Mouse (Mus musculus) Patski (cell line): ENCODE results near the gene Ric8b. TPM values are rescaled to one million over a fixed set of nuclear protein-coding genes. Genes with fewer than 3 reads are reported as not detected.
A peak's percentile ranks its signal among the peaks of the same experiment; 100 is the strongest.

Source experiments
- ATAC-seq: fragments of 100-300 bp; one replicate; pipeline ENCODE4 v1.8.0; 2021
- CTCF ChIA-PET: fragments of 350-600 bp; sonication (Branson Sonifier 250); formaldehyde crosslinking; loops from one replicate; lab custom pipeline; 2022; ENCODE audit warnings: inconsistent platforms; lab: Charles Lee
- POLR2A ChIA-PET: fragments of 350-600 bp; sonication (Branson Sonifier 250); formaldehyde crosslinking; loops from one replicate; lab custom pipeline; 2022; ENCODE audit warnings: antibody characterized with exemption, inconsistent platforms; lab: Charles Lee
- DNase-seq: peaks from one replicate; pipeline ENCODE4 v3.0.0-alpha.2; 2011; ENCODE audit warnings: low read depth, low spot score
- H3K27me3 ChIP-seq: fragments of 371-371 bp; one replicate; pipeline ENCODE4 v1.5.1; 2021
- CTCF ChIP-seq: fragments of 100-300 bp; IDR thresholded peaks from one replicate; pipeline ENCODE4 v1.5.1; 2021
- in situ Hi-C: fragments of 300-500 bp; cut with MboI; formaldehyde crosslinking; loops from 3 replicates; pipeline ENCODE4 v1.11.1; 2018; ENCODE audit warnings: low pct_unique_long_range_greater_than_20kb, mixed read lengths
- polyA plus RNA-seq: library from polyadenylated mRNA; unstranded; gene quantifications from one replicate; pipeline ENCODE4 v1.2.3, GENCODE M21; 2021

The Ric8b gene
- polyA plus RNA-seq, 1 experiment from 2014 or later, result 29.8 TPM

DNA sequence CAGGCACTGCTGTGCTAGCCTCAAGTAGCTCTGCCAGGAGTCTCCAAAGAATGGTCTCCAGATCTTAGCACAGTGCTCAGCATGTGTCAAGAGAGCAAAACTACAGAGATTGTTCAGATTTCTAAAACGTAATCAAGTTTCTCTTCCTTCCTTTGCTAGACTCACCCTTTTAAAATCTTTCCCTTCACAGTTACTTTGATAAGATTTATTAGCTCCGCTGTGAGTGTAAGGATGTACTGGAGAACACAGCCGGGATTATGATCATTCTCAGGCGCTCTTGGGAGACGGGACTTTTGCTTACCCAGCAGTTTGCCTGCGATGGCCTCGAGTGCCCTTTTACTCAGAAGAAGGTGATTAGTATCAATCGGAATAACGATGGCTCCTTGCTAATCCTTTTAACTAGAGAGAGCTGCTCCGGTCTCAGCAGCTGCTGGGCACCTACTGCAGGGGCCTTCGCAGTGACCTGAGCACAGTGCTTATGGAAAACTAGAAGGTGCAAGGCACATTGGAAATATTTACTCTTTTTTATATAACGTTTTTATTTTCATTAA lies 43.0 kb downstream of the Ric8b start:
- no peaks in the 10 kb centered on the region for H3K27me3 ChIP-seq
- ChIA-PET CTCF (interaction anchor here (1.6 to 2.4 kb wide), 2 partner anchors 12 to 86 kb away, joined by 3 to 6 read pairs; no protein-coding TSS in a partner anchor), POLR2A (no interaction called here)
- no peak for DNase-seq
- in situ Hi-C loops, result no loop called here
- ATAC-seq, result no peak
- TF ChIP-seq CTCF, result no peak

DNA sequence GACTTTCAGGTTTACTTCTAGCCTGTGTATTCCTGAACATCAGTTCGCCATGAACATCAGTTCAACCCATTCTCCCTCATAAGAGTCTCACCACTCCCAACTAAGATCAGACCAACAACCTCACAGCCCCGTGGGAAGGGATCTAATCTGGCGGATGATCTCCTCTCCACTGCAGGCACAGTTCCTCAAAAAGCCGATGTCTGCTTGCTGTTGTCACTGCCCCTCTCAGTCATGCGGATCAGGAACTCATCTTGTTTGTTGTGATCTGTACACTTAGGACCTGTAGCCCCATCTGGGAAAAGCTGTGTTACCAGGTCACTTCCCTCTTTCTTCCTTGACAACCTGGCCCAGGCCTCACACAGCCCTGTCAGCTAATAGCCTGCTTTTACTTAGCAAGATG lies 45.7 kb downstream of the Ric8b start:
- no peak for DNase-seq
- ATAC-seq, result no peak
- in situ Hi-C loops, result no loop called here
- CTCF ChIA-PET, result interaction anchor here (1.3 kb wide), 1 partner anchor 17 kb away, joined by 3 read pairs; no protein-coding TSS in a partner anchor
- POLR2A ChIA-PET, result no interaction called here
- no peak for TF ChIP-seq CTCF
- no peaks in the 10 kb centered on the region for H3K27me3 ChIP-seq

DNA sequence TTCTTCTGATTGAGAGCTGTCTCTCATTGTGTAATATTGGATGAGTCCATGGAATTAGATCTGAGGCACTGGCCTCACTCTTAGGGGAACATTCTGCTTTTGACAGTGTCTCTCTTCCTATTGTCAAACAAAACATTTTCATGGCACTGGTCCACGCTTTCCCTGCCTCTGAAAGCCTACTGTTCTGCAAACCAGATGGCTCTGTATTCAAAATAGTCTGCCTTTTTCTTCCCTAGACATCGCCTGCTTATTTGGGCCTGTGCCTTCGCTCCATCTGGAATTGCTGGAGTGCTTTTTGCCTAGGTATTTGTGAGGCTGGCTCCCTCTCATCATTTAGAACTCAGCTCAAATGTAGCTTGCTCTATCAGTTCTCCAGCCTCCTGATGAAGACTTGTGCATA lies 46.3 kb downstream of the Ric8b start:
- ATAC-seq (no peak), DNase-seq (no peak)
- no peaks in the 10 kb centered on the region for H3K27me3 ChIP-seq
- POLR2A ChIA-PET, result no interaction called here
- in situ Hi-C loops, result no loop called here
- CTCF ChIA-PET, result interaction anchor here (1.3 kb wide), 1 partner anchor 18 kb away, joined by 3 read pairs; no protein-coding TSS in a partner anchor
- no peak for TF ChIP-seq CTCF

DNA sequence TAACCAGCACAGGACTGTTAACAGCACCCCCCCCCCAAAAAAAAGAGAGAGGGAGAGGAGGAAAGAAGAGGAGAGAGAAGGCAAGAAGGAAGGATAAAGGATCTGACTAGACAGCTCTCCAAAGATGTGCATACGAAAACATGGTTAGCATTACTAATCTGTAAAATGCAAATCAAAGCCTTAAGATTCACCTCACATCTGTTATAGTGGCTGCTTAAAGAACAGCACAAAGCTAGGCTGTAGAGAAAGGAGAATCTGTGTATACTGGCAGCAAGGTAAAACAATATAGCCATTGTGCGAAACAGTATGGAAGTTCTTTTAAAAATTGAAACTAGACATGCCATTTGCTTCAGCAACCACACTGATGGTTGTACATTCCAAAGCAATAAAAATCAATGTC lies 49.1 kb downstream of the Ric8b start:
- ATAC-seq, result no peak
- no peak for TF ChIP-seq CTCF
- CTCF ChIA-PET, result interaction anchor here (0.9 kb wide), 1 partner anchor 24 kb away, joined by 3 read pairs; no protein-coding TSS in a partner anchor
- POLR2A ChIA-PET, result interaction anchor here (0.9 kb wide), 1 partner anchor 11 kb away, joined by 3 read pairs; no protein-coding TSS in a partner anchor
- no peak for DNase-seq
- H3K27me3 ChIP-seq, result no peaks in the 10 kb centered on the region
- in situ Hi-C loops, result no loop called here

DNA sequence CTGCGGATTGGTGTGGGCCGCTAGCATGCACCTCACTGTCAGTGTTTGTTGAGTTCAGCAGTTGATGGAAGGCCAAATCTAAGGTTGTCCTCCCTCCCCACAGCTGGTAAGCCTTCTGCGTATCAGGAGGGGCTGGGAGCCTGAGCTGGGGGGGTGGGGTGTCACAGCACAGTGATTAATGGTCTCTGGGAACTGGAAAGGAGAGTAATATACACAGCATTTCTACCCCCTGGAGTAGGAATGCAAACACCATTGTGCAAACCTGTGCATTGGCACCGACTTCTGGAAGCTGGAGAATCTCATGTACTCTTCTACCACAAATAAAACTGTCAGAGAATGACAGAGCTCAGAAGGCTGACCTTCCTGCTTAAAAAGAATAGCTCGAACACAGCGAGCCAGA lies 50.2 kb downstream of the Ric8b start:
- CTCF ChIA-PET, result interaction anchor here (0.7 to 1.1 kb wide), 6 partner anchors 9 to 82 kb away, joined by 3 read pairs; no protein-coding TSS in a partner anchor
- POLR2A ChIA-PET, result interaction anchor here (1.5 kb wide), 1 partner anchor 12 kb away, joined by 3 read pairs; no protein-coding TSS in a partner anchor
- no peak for ATAC-seq
- TF ChIP-seq CTCF, result no peak
- no peaks in the 10 kb centered on the region for H3K27me3 ChIP-seq
- in situ Hi-C loops, result no loop called here
- DNase-seq, result peak; percentile 13

DNA sequence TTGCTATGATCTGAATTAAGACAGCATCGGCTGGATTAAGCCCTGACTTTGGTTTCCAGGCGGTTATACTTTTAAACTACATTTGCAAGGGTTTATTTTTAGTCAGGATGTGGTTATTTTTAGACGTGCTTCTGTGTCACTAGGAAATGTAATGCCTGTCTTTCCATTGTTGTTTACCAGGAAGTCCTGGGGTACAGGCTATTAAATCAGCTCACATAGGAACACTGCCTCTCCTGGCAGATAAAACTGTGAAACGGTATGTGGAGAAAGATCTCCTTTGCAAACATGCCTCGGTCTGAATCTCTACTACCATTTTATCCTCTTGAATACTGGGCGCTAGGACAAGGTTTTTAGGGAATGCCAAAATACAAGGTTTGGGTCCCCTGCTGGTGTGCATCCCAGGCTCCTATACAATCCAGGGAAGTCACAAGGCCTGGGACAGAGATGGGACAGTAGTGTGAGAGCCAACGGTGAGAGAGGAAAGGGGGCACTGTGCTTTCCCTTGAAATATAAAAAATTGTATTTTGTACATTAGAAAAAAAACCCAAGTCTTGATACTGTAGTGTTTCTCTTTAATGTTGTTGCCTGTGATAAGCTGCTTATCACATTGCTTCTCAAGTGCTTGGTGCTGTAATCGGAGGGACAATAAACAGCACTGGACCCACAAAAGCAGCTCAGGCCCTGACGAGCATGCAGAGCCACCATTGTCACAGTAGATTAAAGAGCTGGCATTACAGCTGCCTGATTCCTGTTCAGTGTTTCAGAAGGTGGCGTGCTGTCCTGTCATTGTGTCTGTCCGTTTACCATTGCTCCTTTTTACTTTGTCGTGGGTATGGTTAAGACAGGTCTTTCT lies 51.7 kb downstream of the Ric8b start:
- POLR2A ChIA-PET, result interaction anchor here (1.5 kb wide), 1 partner anchor 14 kb away, joined by 3 read pairs; no protein-coding TSS in a partner anchor
- TF ChIP-seq CTCF, result no peak
- H3K27me3 ChIP-seq, result no peaks in the 10 kb centered on the region
- no peak for DNase-seq
- in situ Hi-C loops, result no loop called here
- CTCF ChIA-PET, result interaction anchor here (1.8 kb wide), 1 partner anchor 133 kb away, joined by 5 read pairs; no protein-coding TSS in a partner anchor
- ATAC-seq, result no peak

DNA sequence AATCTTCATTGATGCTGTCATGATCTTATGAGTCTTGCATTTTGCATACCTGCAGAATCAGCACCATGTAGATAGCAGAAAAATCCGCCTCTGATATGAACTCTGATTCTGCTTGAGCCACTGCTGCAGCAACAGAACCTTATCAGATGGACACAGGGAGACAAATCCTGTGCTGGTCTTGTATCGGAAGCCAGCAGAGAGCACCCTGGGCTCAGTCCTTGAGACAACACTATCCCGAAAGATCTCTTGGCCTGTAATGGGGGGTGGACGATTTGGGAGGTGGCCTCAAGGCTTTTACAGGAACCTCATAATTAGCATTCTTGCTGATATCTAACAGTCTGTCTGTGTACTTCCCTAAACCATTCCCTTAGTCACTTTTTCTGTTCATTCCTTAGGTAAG lies 57.8 kb downstream of the Ric8b start:
- ChIA-PET POLR2A (no interaction called here), CTCF (no interaction called here)
- no peaks in the 10 kb centered on the region for H3K27me3 ChIP-seq
- TF ChIP-seq CTCF, result no peak
- in situ Hi-C loops, result loop anchor here (10.0 kb wide), 1 partner anchor 140 kb away; no protein-coding TSS in a partner anchor
- no peak for ATAC-seq
- no peak for DNase-seq

DNA sequence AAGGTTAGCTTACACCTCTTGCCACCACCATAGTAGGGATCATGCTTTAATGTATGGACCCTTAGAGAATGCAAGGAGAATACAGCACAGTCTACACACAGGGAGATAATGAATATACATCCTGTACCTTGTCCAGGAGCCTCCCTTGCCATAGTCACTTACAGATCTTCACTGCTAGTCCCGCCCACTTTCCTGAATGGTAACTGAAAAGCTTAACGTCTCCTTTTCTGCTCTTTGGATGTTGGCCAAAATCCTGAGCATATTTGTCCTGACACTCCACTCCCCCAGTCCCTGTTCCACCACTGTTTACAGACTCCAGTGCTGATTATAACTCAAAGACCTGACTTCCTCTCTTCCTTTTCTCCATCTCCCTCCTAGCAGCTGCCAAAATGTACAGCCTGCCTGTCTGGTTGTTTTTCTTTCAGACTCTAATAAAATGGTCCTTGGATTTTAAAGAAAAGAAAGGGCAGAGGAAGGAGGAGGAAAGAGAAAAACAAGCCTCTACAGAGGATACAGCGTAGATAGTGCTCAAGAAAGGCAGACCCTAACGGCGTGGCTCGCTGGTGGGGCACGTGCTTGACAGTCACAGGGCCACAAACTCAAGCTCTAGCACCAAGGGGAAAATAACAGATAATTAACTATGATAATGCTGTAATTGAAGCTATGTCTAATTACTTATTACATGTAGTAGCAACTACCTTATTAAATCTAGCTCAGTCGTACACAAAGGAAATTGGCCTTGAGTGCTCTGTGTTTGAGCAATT lies 59.4 kb downstream of the Ric8b start:
- ChIA-PET CTCF (interaction anchor here (0.8 to 1.2 kb wide), 2 partner anchors 9 to 31 kb away, joined by 3 to 4 read pairs; no protein-coding TSS in a partner anchor), POLR2A (no interaction called here)
- in situ Hi-C loops, result loop anchor here (10.0 kb wide), 1 partner anchor 142 kb away; no protein-coding TSS in a partner anchor
- no peak for DNase-seq
- TF ChIP-seq CTCF, result no peak
- no peaks in the 10 kb centered on the region for H3K27me3 ChIP-seq
- ATAC-seq, result no peak

DNA sequence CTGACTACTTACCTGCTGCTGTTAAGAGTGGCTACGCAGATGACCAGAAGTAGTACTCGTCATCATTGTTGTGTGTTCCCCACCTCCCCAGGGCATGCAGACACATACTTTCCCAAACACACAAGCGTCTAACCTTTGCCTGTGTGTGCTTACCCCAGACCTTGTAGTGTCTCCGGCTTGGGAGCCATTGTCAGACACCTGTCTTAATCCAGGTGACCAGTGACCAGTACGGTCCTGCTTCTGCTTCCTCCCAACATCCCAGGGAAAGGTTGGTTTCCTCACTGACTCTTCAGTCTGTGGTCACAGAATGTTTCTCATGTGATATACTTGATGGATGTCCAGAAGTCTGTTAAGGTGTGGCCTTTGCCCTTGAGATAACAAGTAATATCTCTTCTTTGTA lies 62.9 kb downstream of the Ric8b start:
- in situ Hi-C loops, result no loop called here
- ChIA-PET POLR2A (no interaction called here), CTCF (no interaction called here)
- TF ChIP-seq CTCF, result no peak
- no peaks in the 10 kb centered on the region for H3K27me3 ChIP-seq
- no peak for DNase-seq
- no peak for ATAC-seq

DNA sequence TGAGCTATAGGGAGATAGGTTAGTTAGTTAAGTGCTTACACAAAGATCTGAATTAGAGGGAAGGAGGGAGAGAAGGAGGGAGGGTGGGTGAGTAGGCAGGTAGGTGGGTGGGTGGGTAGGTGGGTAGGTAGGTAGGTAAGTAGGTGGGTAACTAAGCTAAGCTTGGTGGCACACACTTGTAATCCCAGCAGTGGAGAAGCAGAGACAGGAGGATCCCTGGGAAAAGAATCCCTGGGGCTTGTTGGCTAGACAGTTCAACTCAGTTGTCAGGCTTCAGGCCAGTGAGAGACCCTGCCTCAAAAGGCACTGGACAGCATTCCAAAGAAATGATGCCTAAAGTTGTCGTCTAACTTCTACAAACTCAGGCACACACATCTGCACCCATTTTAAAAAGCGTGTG lies 64.0 kb downstream of the Ric8b start:
- TF ChIP-seq CTCF, result no peak
- CTCF ChIA-PET, result no interaction called here
- no peak for ATAC-seq
- POLR2A ChIA-PET, result no interaction called here
- no peak for DNase-seq
- in situ Hi-C loops, result no loop called here
- no peaks in the 10 kb centered on the region for H3K27me3 ChIP-seq
